ENCODE assay signal across 13 mouse cellular contexts in the genomic region with DNA sequence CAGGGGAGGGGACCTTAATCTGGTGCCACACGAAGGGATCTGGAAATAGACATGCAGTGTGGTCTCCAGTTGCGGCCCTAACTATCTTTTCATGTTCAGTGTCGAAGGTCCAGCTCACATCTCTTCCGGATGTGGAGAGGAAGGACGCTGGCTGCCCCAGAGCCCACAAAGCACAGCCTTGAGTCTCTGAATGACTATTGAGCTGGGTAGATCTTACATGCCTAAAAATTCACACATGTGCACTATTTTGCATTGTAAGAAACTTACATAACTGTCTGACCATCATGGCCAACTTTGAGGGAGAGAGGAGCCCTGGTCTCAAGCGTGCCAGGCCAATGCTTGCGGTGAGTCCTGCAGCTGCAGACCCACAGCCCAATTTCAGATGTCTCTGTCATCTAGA.
DNase-seq lines count a peak whose midpoint lies in the region; ATAC-seq and TF ChIP-seq lines count a peak whose summit lies in the region.
"Had no signal": no experiment of that assay in that cellular context is flagged by ENCODE, and none has a peak within 500 bp of the region (broad histone marks: within the 10 kb centered on the region; RNA-seq: fewer than 3 reads in every experiment).

No protein-coding gene starts in this region.

- H3K27ac ChIP-seq in kidney, embryonic 16.5 days (ENCODE audit: low read length) = peak overlapping the region; percentile 71
- peak overlapping the region; percentile 22; the same call in 1 of the 2 replicates for H3K27ac ChIP-seq in limb, embryonic 14.5 days (replicated peaks; ENCODE audit: low read depth, low read length)
- H3K27ac ChIP-seq in hindbrain, embryonic 12.5 days = no peak overlapping the region
- H3K27ac ChIP-seq: hindbrain, embryonic 15.5 days; neural tube, embryonic 12.5 days had no signal

- 74% methylated on average over 7 of the region's 7 CpGs for WGBS in kidney, embryonic 16.5 days
- WGBS in limb, embryonic 14.5 days = 82% methylated on average over 7 of the region's 7 CpGs
- WGBS in hindbrain, embryonic 12.5 days = 84% methylated on average over 7 of the region's 7 CpGs

- H3K4me2 ChIP-seq in kidney, embryonic 16.5 days (replicated peaks; ENCODE audit: low read depth, low read length) = 0 out of 2 replicates have a peak overlapping the region, but pooled peaks have one; percentile 16
- peak overlapping the region; percentile 34 for H3K4me2 ChIP-seq in limb, embryonic 14.5 days (replicated peaks; ENCODE audit: low read depth, low read length, severe bottlenecking)
- H3K4me2 ChIP-seq in hindbrain, embryonic 12.5 days (replicated peaks) = no peak overlapping the region
- H3K4me2 ChIP-seq: hindbrain, embryonic 15.5 days; neural tube, embryonic 12.5 days had no signal

- H3K9me3 ChIP-seq in kidney, embryonic 16.5 days (ENCODE audit: low read length) = no peaks in the 10 kb centered on the region
- H3K9me3 ChIP-seq in limb, embryonic 14.5 days (ENCODE audit: control insufficient read depth, low read length) = no peaks in the 10 kb centered on the region
- H3K9me3 ChIP-seq in hindbrain, embryonic 12.5 days (replicated peaks) = no peaks in the 10 kb centered on the region
- H3K9me3 ChIP-seq: hindbrain, embryonic 15.5 days; neural tube, embryonic 12.5 days had no signal

- no peak for DNase-seq in kidney, adult 11 months
- DNase-seq in CD4-positive helper T cell, adult 2 months (ENCODE audit: low read depth, low spot score) = peak; percentile 66
- DNase-seq in limb, embryonic 14.5 days (ENCODE audit: low spot score) = no peak
- DNase-seq in retina, postnatal 1 day = no peak
- DNase-seq: cerebellum, adult 11-12 months; layer of hippocampus, postnatal 36 days; lung, postnatal 4 days had no signal

- H3K36me3 ChIP-seq in kidney, embryonic 16.5 days (ENCODE audit: insufficient read depth, low read length) = peaks cover 10% of the 10 kb centered on the region
- H3K36me3 ChIP-seq in limb, embryonic 14.5 days (ENCODE audit: control insufficient read depth, insufficient read depth, low read length) = peaks cover 34% of the 10 kb centered on the region
- no peaks in the 10 kb centered on the region for H3K36me3 ChIP-seq in hindbrain, embryonic 12.5 days
- H3K36me3 ChIP-seq: hindbrain, embryonic 15.5 days; neural tube, embryonic 12.5 days had no signal

- ATAC-seq in kidney, embryonic 16.5 days (ENCODE audit: low FRiP score, low TSS enrichment) = no peak
- peak; percentile 29 for ATAC-seq in common myeloid progenitor, adult 5-6 weeks (replicated peaks; ENCODE audit: low read depth, poor library complexity, severe bottlenecking)
- ATAC-seq in limb, embryonic 14.5 days (ENCODE audit: low FRiP score, low read depth) = no peak
- no peak for ATAC-seq in hindbrain, embryonic 12.5 days (ENCODE audit: low FRiP score)
- ATAC-seq in granulocyte monocyte progenitor cell, adult 5-6 weeks (replicated peaks; ENCODE audit: poor library complexity, severe bottlenecking) = no peak

- peaks cover 96% of the 10 kb centered on the region for H3K4me1 ChIP-seq in kidney, embryonic 16.5 days (ENCODE audit: insufficient read depth, low read length)
- peaks cover 88% of the 10 kb centered on the region for H3K4me1 ChIP-seq in limb, embryonic 14.5 days (ENCODE audit: control insufficient read depth, insufficient read depth, low read length)
- H3K4me1 ChIP-seq in hindbrain, embryonic 12.5 days = peaks cover 22% of the 10 kb centered on the region

- no peak overlapping the region for H3K4me3 ChIP-seq in kidney, embryonic 16.5 days (ENCODE audit: low read length)
- H3K4me3 ChIP-seq in limb, embryonic 14.5 days (replicated peaks; ENCODE audit: low read length) = 0 out of 2 replicates have a peak overlapping the region, but pooled peaks have one; percentile 9
- H3K4me3 ChIP-seq in hindbrain, embryonic 12.5 days = no peak overlapping the region
- H3K4me3 ChIP-seq: hindbrain, embryonic 15.5 days; neural tube, embryonic 12.5 days had no signal

- peak overlapping the region; percentile 29; the same call in 1 of the 2 replicates for H3K9ac ChIP-seq in kidney, embryonic 16.5 days (replicated peaks; ENCODE audit: low read length)
- H3K9ac ChIP-seq in limb, embryonic 14.5 days (ENCODE audit: low read depth, low read length, severe bottlenecking) = no peak overlapping the region
- H3K9ac ChIP-seq in hindbrain, embryonic 12.5 days = no peak overlapping the region
- H3K9ac ChIP-seq: hindbrain, embryonic 15.5 days; neural tube, embryonic 12.5 days had no signal

- no peak for TF ChIP-seq POLR2A in limb, embryonic 14.5 days (IDR thresholded peaks at IDR 0.05; ENCODE audit: borderline replicate concordance, extremely low read depth, insufficient read depth, insufficient read length)

- H3K27me3 ChIP-seq in kidney, embryonic 16.5 days (ENCODE audit: insufficient read depth, low read length) = no peaks in the 10 kb centered on the region
- no peaks in the 10 kb centered on the region for H3K27me3 ChIP-seq in limb, embryonic 14.5 days (ENCODE audit: control insufficient read depth, insufficient read depth, low read length)
- H3K27me3 ChIP-seq in hindbrain, embryonic 12.5 days = no peaks in the 10 kb centered on the region
- H3K27me3 ChIP-seq: hindbrain, embryonic 15.5 days; neural tube, embryonic 12.5 days had no signal
